ENCODE assay signal across 25 mouse cellular contexts in the genomic region with DNA sequence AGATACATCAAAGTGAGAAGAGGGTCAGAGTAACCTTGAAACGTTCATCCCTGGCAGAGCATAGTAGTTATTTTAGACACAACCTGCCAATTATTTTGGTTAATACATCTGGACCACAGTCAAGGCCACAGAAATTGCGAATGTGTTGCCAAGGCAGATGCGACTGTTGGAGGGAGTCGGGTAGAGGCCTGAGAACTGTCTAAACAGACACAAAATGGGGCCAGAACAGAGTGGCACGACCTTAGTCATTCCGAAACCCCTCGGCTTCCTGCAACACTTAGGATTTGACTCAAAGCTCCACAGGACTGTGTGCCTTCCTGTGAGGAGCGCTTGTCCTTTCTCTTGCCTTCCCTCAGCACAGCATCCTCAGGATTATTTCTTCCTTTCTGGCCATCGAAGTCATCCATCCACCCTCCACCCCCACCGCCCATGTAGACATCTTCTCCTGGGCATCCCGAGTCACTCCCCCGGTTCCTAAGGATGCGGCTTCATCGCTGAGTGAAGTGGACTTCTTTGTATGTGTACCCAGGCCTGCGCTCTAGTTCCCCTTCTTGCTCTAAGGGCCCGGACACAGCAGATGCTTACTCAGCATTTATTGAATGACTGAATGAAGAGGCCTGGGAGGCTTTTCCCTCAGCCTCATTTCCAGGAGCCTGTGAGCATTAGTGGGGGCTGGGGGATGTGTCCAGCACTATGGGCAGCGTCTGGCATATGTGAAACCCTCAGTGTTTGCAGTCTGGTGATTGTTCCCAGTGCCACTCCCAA. TPM values are rescaled to one million over a fixed set of nuclear protein-coding genes. Genes with fewer than 3 reads are reported as not detected.
DNase-seq lines count a peak whose midpoint lies in the region; ATAC-seq and TF ChIP-seq lines count a peak whose summit lies in the region.
"Had no signal": no experiment of that assay in that cellular context is flagged by ENCODE, and none has a peak within 500 bp of the region (broad histone marks: within the 10 kb centered on the region; RNA-seq: fewer than 3 reads in every experiment).

No protein-coding gene starts in this region.

- no peak for TF ChIP-seq POLR2A in lung, adult 2 months (IDR thresholded peaks at IDR 0.05; ENCODE audit: borderline replicate concordance, extremely low read depth, low read depth, low read length)

- no peak overlapping the region for H3K27ac ChIP-seq in forebrain, embryonic 16.5 days (ENCODE audit: low read length)
- H3K27ac ChIP-seq: embryonic facial prominence, embryonic 13.5 days; limb, embryonic 13.5 days; stomach, embryonic 15.5 days had no signal

- H3K4me2 ChIP-seq in forebrain, embryonic 16.5 days (ENCODE audit: low read length), result no peak overlapping the region
- H3K4me2 ChIP-seq: embryonic facial prominence, embryonic 13.5 days; limb, embryonic 13.5 days; midbrain, embryonic 11.5 days; stomach, embryonic 15.5 days had no signal

- DNase-seq in adrenal gland, adult 2 months, result peak; percentile 70
- no peak for DNase-seq in adrenal gland, postnatal 25 days
- DNase-seq in ovary, postnatal 36 days (ENCODE audit: low spot score), result peak; percentile 43
- no peak for DNase-seq in ovary, postnatal 14 days (ENCODE audit: low spot score)
- DNase-seq in adrenal gland, postnatal 14 days, result peak; percentile 68
- peak; percentile 68 for DNase-seq in testis, postnatal 14 days (ENCODE audit: low spot score)
- no peak for DNase-seq in lung, adult 2 months
- DNase-seq: cerebellum, adult 9-11 months; lung, postnatal 4 days; spleen, adult 18-20 months; thymus, postnatal 36 days had no signal

- H3K36me3 ChIP-seq in forebrain, embryonic 16.5 days (ENCODE audit: control insufficient read depth, insufficient read depth), result no peaks in the 10 kb centered on the region
- H3K36me3 ChIP-seq: embryonic facial prominence, embryonic 13.5 days; G1E; limb, embryonic 13.5 days; stomach, embryonic 15.5 days had no signal

- 79% methylated on average over 17 of the region's 17 CpGs for WGBS in lung, adult 2 months
- WGBS in forebrain, embryonic 16.5 days, result 85% methylated on average over 17 of the region's 17 CpGs

- no peaks in the 10 kb centered on the region for H3K4me1 ChIP-seq in lung, adult 2 months (ENCODE audit: control insufficient read depth, insufficient read depth, low read length)
- H3K4me1 ChIP-seq in forebrain, embryonic 16.5 days (replicated peaks; ENCODE audit: control insufficient read depth, insufficient read depth, low read length), result no peaks in the 10 kb centered on the region
- H3K4me1 ChIP-seq: limb, embryonic 13.5 days had no signal

- no peak for ATAC-seq in forebrain, embryonic 16.5 days

- H3K9ac ChIP-seq in forebrain, embryonic 16.5 days (replicated peaks; ENCODE audit: low read depth, low read length), result no peak overlapping the region
- H3K9ac ChIP-seq: embryonic facial prominence, embryonic 13.5 days; limb, embryonic 13.5 days; stomach, embryonic 15.5 days had no signal

- H3K9me3 ChIP-seq in forebrain, embryonic 16.5 days (ENCODE audit: control insufficient read depth, low read length), result no peaks in the 10 kb centered on the region
- H3K9me3 ChIP-seq: embryonic facial prominence, embryonic 13.5 days; G1E; limb, embryonic 13.5 days; stomach, embryonic 15.5 days had no signal

- H3K4me3 ChIP-seq in lung, adult 2 months (replicated peaks; ENCODE audit: extremely low read depth, low read depth, low read length), result no peak overlapping the region
- no peak overlapping the region for H3K4me3 ChIP-seq in forebrain, embryonic 16.5 days (replicated peaks; ENCODE audit: low read length)
- H3K4me3 ChIP-seq: embryonic facial prominence, embryonic 13.5 days; limb, embryonic 13.5 days; stomach, embryonic 15.5 days had no signal

- no peaks in the 10 kb centered on the region for H3K27me3 ChIP-seq in forebrain, embryonic 16.5 days (replicated peaks; ENCODE audit: control insufficient read depth, insufficient read depth, low read length)
- H3K27me3 ChIP-seq: embryonic facial prominence, embryonic 13.5 days; limb, embryonic 13.5 days; stomach, embryonic 15.5 days had no signal

- no peak for TF ChIP-seq CTCF in lung, adult 2 months (IDR thresholded peaks at IDR 0.05; ENCODE audit: insufficient read depth, low read length)

RNA-seq across cellular contexts. Expression of a gene that starts 12.7 kb away (rescaled TPM):
- total RNA-seq in adrenal gland, adult 2 months (2021), result not detected
- 4.5 TPM in 1 of 2 replicates, not detected in the other for polyA plus RNA-seq in adrenal gland, adult 2 months (2012; rRNA removed)
- not detected in 2 replicates for total RNA-seq in adrenal gland, postnatal 25 days (2021)
- total RNA-seq in adrenal gland, postnatal 14 days (2021), result 4.4 TPM in 1 of 2 replicates, not detected in the other
- polyA plus RNA-seq in lung, adult 2 months (2012; rRNA removed), result 138,577 and 142,361 TPM in 2 replicates
- not detected in 2 replicates for polyA plus RNA-seq in forebrain, embryonic 16.5 days (2015; fragmentation: Nextera tagmentation; extraction: Ambion mirVana)
- total RNA-seq: G1E; layer of hippocampus, postnatal 14 days; left cerebral cortex, postnatal 10 days had no signal
- polyA plus RNA-seq: embryonic facial prominence, embryonic 13.5 days; G1E; heart, embryonic 14.5 days; hindbrain, embryonic 11.5 days; intestine, embryonic 14.5 days; kidney, embryonic 14.5 days; limb, embryonic 13.5 days; liver, embryonic 16.5 days; midbrain, embryonic 11.5 days; neural tube, embryonic 14.5 days; stomach, embryonic 15.5 days had no signal

RNA-seq across cellular contexts. Expression of a gene that starts 35.0 kb away (rescaled TPM):
- total RNA-seq in adrenal gland, adult 2 months (2021), result 10 to 100 TPM; 10.3 to 12.7 TPM
- polyA plus RNA-seq in adrenal gland, adult 2 months (2012; rRNA removed), result 1.2 and 2.0 TPM in 2 replicates
- total RNA-seq in adrenal gland, postnatal 25 days (2021), result 8.0 and 12.2 TPM in 2 replicates
- 12.6 and 18.1 TPM in 2 replicates for total RNA-seq in adrenal gland, postnatal 14 days (2021)
- polyA plus RNA-seq in lung, adult 2 months (2012; rRNA removed), result 1.4 and 2.2 TPM in 2 replicates
- polyA plus RNA-seq in forebrain, embryonic 16.5 days (2015; fragmentation: Nextera tagmentation; extraction: Ambion mirVana), result 31.7 and 39.8 TPM in 2 replicates

Comparison
In these comparisons a context has a peak if more than half of its experiments do, and no peak if none do; other contexts are left out.
1. DNase-seq: peak in adrenal gland, adult 2 months (single experiment), ovary, postnatal 36 days (single experiment), adrenal gland, postnatal 14 days (single experiment) and testis, postnatal 14 days (single experiment); none in adrenal gland, postnatal 25 days (single experiment), ovary, postnatal 14 days (single experiment) and lung, adult 2 months (single experiment).